Mouse (Mus musculus): ENCODE data around the gene Ecm1.

Ecm1 gene

GRCm38 (mm10) chr3:95689171-95689915 is 50.0 kb downstream of the Ecm1 start:
- no peak for DNase-seq

DNA sequence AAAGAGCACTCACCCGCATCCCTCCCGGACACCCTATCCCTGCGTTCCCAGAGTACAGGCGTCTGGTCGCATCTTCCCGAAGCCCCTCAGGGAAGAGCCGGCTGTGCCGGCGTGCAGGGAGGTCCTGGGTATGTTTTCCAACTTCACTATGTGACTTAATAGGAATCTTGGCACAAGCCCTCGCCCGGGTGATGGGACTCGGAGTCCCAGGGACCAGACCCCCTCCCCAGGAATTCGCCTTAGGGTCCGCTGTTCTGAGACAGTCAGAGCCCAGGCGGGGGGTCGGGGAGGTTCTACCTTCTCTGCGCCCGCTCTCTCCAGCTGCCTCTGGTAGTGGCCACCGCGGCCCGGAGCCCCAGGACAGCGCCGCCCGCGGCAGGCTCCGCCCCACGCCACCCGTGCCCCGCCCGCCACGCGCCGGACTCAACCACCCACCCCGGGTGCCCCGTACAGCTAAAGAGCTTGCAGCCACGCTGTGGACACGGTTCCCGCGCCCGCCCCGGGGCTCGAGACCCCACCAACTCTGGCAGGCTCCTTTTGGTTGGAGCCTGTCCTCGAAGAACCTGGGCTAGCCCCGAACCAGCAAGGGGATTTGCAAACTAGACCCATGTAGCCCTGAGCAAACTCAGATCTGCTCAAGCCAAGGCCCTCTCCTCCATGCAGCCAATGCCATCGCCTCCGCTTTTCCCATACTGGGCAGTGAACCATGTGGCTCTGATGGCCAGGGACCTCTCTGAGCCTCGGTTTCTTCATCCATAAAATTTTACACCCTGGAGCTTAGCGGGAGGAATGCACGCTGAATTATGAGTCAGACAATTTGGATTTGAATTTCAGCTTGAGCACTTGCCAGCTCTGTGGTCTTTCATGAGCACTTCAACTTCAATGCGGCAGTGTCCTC is 51.6 kb downstream of the Ecm1 start, which contains the start of gene Adamtsl4:
Gene Adamtsl4 (minus strand): TSS at position 394 of the 898 bp plus-strand sequence.
- DNase-seq = peak; percentile 46

GRCm38 (mm10) chr3:95687168-95687523 is 52.2 kb downstream of the Ecm1 start:
- DNase-seq = no peak

GRCm38 (mm10) chr3:95686492-95687167 is 52.7 kb downstream of the Ecm1 start:
- DNase-seq = no peak

GRCm38 (mm10) chr3:95685701-95686100 is 53.7 kb downstream of the Ecm1 start:
- no peak for DNase-seq

DNA sequence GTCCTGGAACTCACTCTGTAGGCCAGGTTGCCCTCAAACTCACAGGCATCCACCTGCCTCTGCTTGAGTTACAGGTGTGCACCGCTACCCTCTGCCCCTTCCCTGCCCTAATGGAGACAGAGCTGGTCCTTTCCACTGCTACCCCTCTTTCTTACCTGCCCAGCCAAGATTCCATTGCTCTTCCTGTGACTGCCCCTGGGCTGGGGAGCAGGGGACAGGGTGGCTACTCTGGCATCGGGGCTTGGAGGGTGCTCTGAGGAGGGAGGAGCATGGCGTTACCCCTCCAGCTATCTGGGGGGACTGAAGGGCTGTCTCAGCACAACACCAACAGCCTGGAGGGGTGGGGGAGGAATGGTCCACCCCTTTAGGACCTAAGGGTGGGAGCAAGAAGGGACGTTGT is 54.1 kb downstream of the Ecm1 start:
- DNase-seq = no peak

- DNase-seq = no peak
These were observed 54.5 kb downstream of the Ecm1 start for GRCm38 (mm10) chr3:95684846-95685245.
